Mouse (Mus musculus) neural tube, embryonic 14.5 days (tissue): ENCODE measurements at regions not wholly inside any gene's neighbourhood (a gene's known extent, or its start where the extent isn't known, plus 50 kb on each side); places are given as distances from the start of the nearest gene placed in this dataset.

Experiments
- ATAC-seq: fragments of 200-750 bp; cut with Nextera tagmentation; 2 replicates; pipeline ENCODE4 v1.8.0; 2017; ENCODE audit warnings: low read depth, mild to moderate bottlenecking, moderate TSS enrichment, moderate library complexity
- H3K27ac ChIP-seq: fragments of 300-500 bp; sonication (generic); 2 replicates; pipeline ENCODE4 v1.5.1; 2014; ENCODE audit warnings: low read depth, mild to moderate bottlenecking, control low read depth, low read length, moderate library complexity, mixed read lengths
- H3K27me3 ChIP-seq: fragments of 300-500 bp; sonication (generic); 2 replicates; pipeline ENCODE4 v1.6.1; 2014; ENCODE audit warnings: low read length; ENCODE audit not compliant: control insufficient read depth, insufficient read depth
- H3K36me3 ChIP-seq: fragments of 300-500 bp; sonication (generic); 2 replicates; pipeline ENCODE4 v1.6.1; 2014; ENCODE audit warnings: low read length, mixed read lengths; ENCODE audit not compliant: control insufficient read depth, insufficient read depth
- H3K4me1 ChIP-seq: fragments of 300-500 bp; sonication (generic); 2 replicates; pipeline ENCODE4 v1.6.1; 2014; ENCODE audit warnings: low read length; ENCODE audit not compliant: control insufficient read depth, insufficient read depth
- H3K4me2 ChIP-seq: fragments of 300-500 bp; sonication (generic); 2 replicates; pipeline ENCODE4 v1.6.1; 2014; ENCODE audit warnings: mild to moderate bottlenecking, low read depth, low read length, control low read depth
- H3K4me3 ChIP-seq: fragments of 300-500 bp; sonication (generic); 2 replicates; pipeline ENCODE4 v1.5.1; 2014; ENCODE audit warnings: low read depth, low read length, control low read depth, mixed read lengths
- H3K9ac ChIP-seq: fragments of 300-500 bp; sonication (generic); replicated peaks from 2 replicates; pipeline ENCODE4 v1.6.1; 2014; ENCODE audit warnings: low read depth, mild to moderate bottlenecking, control low read depth, low read length, mixed read lengths
- H3K9me3 ChIP-seq: fragments of 300-500 bp; sonication (generic); 2 replicates; pipeline ENCODE4 v1.6.1; 2016; ENCODE audit warnings: low read length; ENCODE audit not compliant: control insufficient read depth
- WGBS: fragments of 180-500 bp; shearing (Covaris S2); extraction: QIAGEN DNeasy Blood & Tissue Kit; methylation state at CpG from one replicate; pipeline ENCODE4 v1.1.7; 2014; 5-methylcytosine and 5-hydroxymethylcytosine counted together

- Histone ChIP-seq H3K4me2 (no peak overlapping the region), H3K4me1 (peaks cover 4% of the 10 kb centered on the region), H3K27me3 (no peaks in the 10 kb centered on the region), H3K27ac (no peak overlapping the region), H3K9me3 (no peaks in the 10 kb centered on the region), H3K9ac (no peak overlapping the region), H3K4me3 (no peak overlapping the region), H3K36me3 (no peaks in the 10 kb centered on the region)
- ATAC-seq: no peak
- WGBS: 74% methylated on average over 17 of the region's 17 CpGs
Observed at GRCm38 (mm10) chr15:59203097-59203849, 314.2 kb downstream of the Gm49356 start.

- no peaks in the 10 kb centered on the region for H3K9me3 ChIP-seq
- H3K27ac ChIP-seq: no peak overlapping the region
- ATAC-seq: peak; percentile 51; the same call in 1 of the 2 replicates
- no peak overlapping the region for H3K4me2 ChIP-seq
- 72% methylated on average over 17 of the region's 17 CpGs for WGBS
- no peak overlapping the region for H3K4me3 ChIP-seq
- H3K9ac ChIP-seq: no peak overlapping the region
- no peaks in the 10 kb centered on the region for H3K36me3 ChIP-seq
- no peaks in the 10 kb centered on the region for H3K4me1 ChIP-seq
- no peaks in the 10 kb centered on the region for H3K27me3 ChIP-seq
Observed at GRCm38 (mm10) chr15:59203850-59204625, 314.9 kb downstream of the Gm49356 start.

GRCm38 (mm10) chr15:59205091-59205490, 316.0 kb downstream of the Gm49356 start:
- WGBS: 74% methylated on average over 3 of the region's 3 CpGs
- Histone ChIP-seq H3K27me3 (no peaks in the 10 kb centered on the region), H3K4me2 (no peak overlapping the region), H3K4me1 (no peaks in the 10 kb centered on the region), H3K36me3 (no peaks in the 10 kb centered on the region), H3K4me3 (no peak overlapping the region), H3K9ac (no peak overlapping the region), H3K27ac (no peak overlapping the region), H3K9me3 (no peaks in the 10 kb centered on the region)
- ATAC-seq: no peak

GRCm38 (mm10) chr15:59205544-59205943, 316.4 kb downstream of the Gm49356 start:
- Histone ChIP-seq H3K9ac (no peak overlapping the region), H3K4me2 (no peak overlapping the region), H3K36me3 (no peaks in the 10 kb centered on the region), H3K9me3 (no peaks in the 10 kb centered on the region), H3K4me1 (no peaks in the 10 kb centered on the region), H3K4me3 (no peak overlapping the region), H3K27me3 (no peaks in the 10 kb centered on the region), H3K27ac (no peak overlapping the region)
- WGBS: 89% methylated on average over 7 of the region's 7 CpGs
- no peak for ATAC-seq

- H3K27me3 ChIP-seq: no peaks in the 10 kb centered on the region
- H3K4me2 ChIP-seq: no peak overlapping the region
- H3K36me3 ChIP-seq: no peaks in the 10 kb centered on the region
- 62% methylated on average over 7 of the region's 7 CpGs for WGBS
- H3K27ac ChIP-seq: no peak overlapping the region
- no peak for ATAC-seq
- no peak overlapping the region for H3K4me3 ChIP-seq
- H3K9ac ChIP-seq: no peak overlapping the region
- H3K4me1 ChIP-seq: no peaks in the 10 kb centered on the region
- H3K9me3 ChIP-seq: no peaks in the 10 kb centered on the region
Observed at GRCm38 (mm10) chr15:59206636-59207035, 317.5 kb downstream of the Gm49356 start.

- H3K4me2 ChIP-seq: no peak overlapping the region
- no peaks in the 10 kb centered on the region for H3K4me1 ChIP-seq
- H3K36me3 ChIP-seq: no peaks in the 10 kb centered on the region
- H3K4me3 ChIP-seq: no peak overlapping the region
- no peak overlapping the region for H3K9ac ChIP-seq
- no peak for ATAC-seq
- H3K27ac ChIP-seq: no peak overlapping the region
- WGBS: 72% methylated on average over 4 of the region's 4 CpGs
- no peaks in the 10 kb centered on the region for H3K27me3 ChIP-seq
- H3K9me3 ChIP-seq: no peaks in the 10 kb centered on the region
Observed at GRCm38 (mm10) chr15:59207976-59208375, 318.9 kb downstream of the Gm49356 start.

- no peaks in the 10 kb centered on the region for H3K4me1 ChIP-seq
- H3K9ac ChIP-seq: no peak overlapping the region
- H3K27me3 ChIP-seq: no peaks in the 10 kb centered on the region
- no peak for ATAC-seq
- H3K4me2 ChIP-seq: no peak overlapping the region
- H3K4me3 ChIP-seq: no peak overlapping the region
- H3K36me3 ChIP-seq: no peaks in the 10 kb centered on the region
- WGBS: 79% methylated on average over 3 of the region's 3 CpGs
- no peaks in the 10 kb centered on the region for H3K9me3 ChIP-seq
- no peak overlapping the region for H3K27ac ChIP-seq
Observed at GRCm38 (mm10) chr15:59212362-59212761, 323.3 kb downstream of the Gm49356 start.

- Histone ChIP-seq H3K9me3 (no peaks in the 10 kb centered on the region), H3K9ac (no peak overlapping the region), H3K4me3 (no peak overlapping the region), H3K36me3 (no peaks in the 10 kb centered on the region), H3K27me3 (no peaks in the 10 kb centered on the region), H3K27ac (no peak overlapping the region), H3K4me1 (no peaks in the 10 kb centered on the region), H3K4me2 (no peak overlapping the region)
- ATAC-seq: no peak
- WGBS: 90% methylated on average over 4 of the region's 4 CpGs
Observed at GRCm38 (mm10) chr15:59214096-59214495, 325.0 kb downstream of the Gm49356 start.

GRCm38 (mm10) chr15:59215239-59215638, 326.1 kb downstream of the Gm49356 start:
- no peaks in the 10 kb centered on the region for H3K27me3 ChIP-seq
- no peaks in the 10 kb centered on the region for H3K9me3 ChIP-seq
- no peaks in the 10 kb centered on the region for H3K4me1 ChIP-seq
- no peak overlapping the region for H3K4me3 ChIP-seq
- H3K4me2 ChIP-seq: no peak overlapping the region
- ATAC-seq: no peak
- no peak overlapping the region for H3K9ac ChIP-seq
- H3K36me3 ChIP-seq: no peaks in the 10 kb centered on the region
- 90% methylated on average over 4 of the region's 4 CpGs for WGBS
- no peak overlapping the region for H3K27ac ChIP-seq
